Mouse (Mus musculus) neural tube, embryonic 14.5 days (tissue): ENCODE results near the gene Dse. TPM values are rescaled to one million over a fixed set of nuclear protein-coding genes. Genes with fewer than 3 reads are reported as not detected.

Source experiments
- ATAC-seq: fragments of 200-750 bp; cut with Nextera tagmentation; 2 replicates; pipeline ENCODE4 v1.8.0; 2017; ENCODE audit warnings: low read depth, mild to moderate bottlenecking, moderate TSS enrichment, moderate library complexity
- H3K27ac ChIP-seq: fragments of 300-500 bp; sonication (generic); 2 replicates; pipeline ENCODE4 v1.5.1; 2014; ENCODE audit warnings: low read depth, mild to moderate bottlenecking, control low read depth, low read length, moderate library complexity, mixed read lengths
- H3K27me3 ChIP-seq: fragments of 300-500 bp; sonication (generic); 2 replicates; pipeline ENCODE4 v1.6.1; 2014; ENCODE audit warnings: low read length; ENCODE audit not compliant: control insufficient read depth, insufficient read depth
- H3K36me3 ChIP-seq: fragments of 300-500 bp; sonication (generic); 2 replicates; pipeline ENCODE4 v1.6.1; 2014; ENCODE audit warnings: low read length, mixed read lengths; ENCODE audit not compliant: control insufficient read depth, insufficient read depth
- H3K4me1 ChIP-seq: fragments of 300-500 bp; sonication (generic); 2 replicates; pipeline ENCODE4 v1.6.1; 2014; ENCODE audit warnings: low read length; ENCODE audit not compliant: control insufficient read depth, insufficient read depth
- H3K4me2 ChIP-seq: fragments of 300-500 bp; sonication (generic); 2 replicates; pipeline ENCODE4 v1.6.1; 2014; ENCODE audit warnings: mild to moderate bottlenecking, low read depth, low read length, control low read depth
- H3K4me3 ChIP-seq: fragments of 300-500 bp; sonication (generic); 2 replicates; pipeline ENCODE4 v1.5.1; 2014; ENCODE audit warnings: low read depth, low read length, control low read depth, mixed read lengths
- H3K9ac ChIP-seq: fragments of 300-500 bp; sonication (generic); replicated peaks from 2 replicates; pipeline ENCODE4 v1.6.1; 2014; ENCODE audit warnings: low read depth, mild to moderate bottlenecking, control low read depth, low read length, mixed read lengths
- H3K9me3 ChIP-seq: fragments of 300-500 bp; sonication (generic); 2 replicates; pipeline ENCODE4 v1.6.1; 2016; ENCODE audit warnings: low read length; ENCODE audit not compliant: control insufficient read depth
- WGBS: fragments of 180-500 bp; shearing (Covaris S2); extraction: QIAGEN DNeasy Blood & Tissue Kit; methylation state at CpG from one replicate; pipeline ENCODE4 v1.1.7; 2014; 5-methylcytosine and 5-hydroxymethylcytosine counted together
- polyA plus RNA-seq: library from polyadenylated mRNA; unstranded; fragments of >200 nt; fragmentation: Nextera tagmentation; extraction: Ambion mirVana; gene quantifications from 2 replicates; pipeline ENCODE4 v1.2.1, GENCODE M21; 2014

Dse gene
- polyA plus RNA-seq, 1 experiment from 2014 or later: 4.0 TPM

GRCm38 (mm10) chr10:34194503-34194902 is 13.0 kb downstream of the Dse start:
- Histone ChIP-seq H3K36me3 (no peaks in the 10 kb centered on the region), H3K4me1 (no peaks in the 10 kb centered on the region), H3K9ac (no peak overlapping the region), H3K9me3 (no peaks in the 10 kb centered on the region), H3K4me2 (no peak overlapping the region), H3K4me3 (no peak overlapping the region), H3K27ac (no peak overlapping the region), H3K27me3 (no peaks in the 10 kb centered on the region)
- no peak for ATAC-seq
- WGBS: 94% methylated on average over 5 of the region's 5 CpGs

GRCm38 (mm10) chr10:34186571-34187260 is 20.8 kb downstream of the Dse start:
- Histone ChIP-seq H3K27ac (no peak overlapping the region), H3K36me3 (no peaks in the 10 kb centered on the region), H3K4me3 (no peak overlapping the region), H3K27me3 (no peaks in the 10 kb centered on the region), H3K9ac (no peak overlapping the region), H3K4me2 (no peak overlapping the region), H3K9me3 (no peaks in the 10 kb centered on the region), H3K4me1 (no peaks in the 10 kb centered on the region)
- WGBS: 83% methylated on average over 10 of the region's 10 CpGs
- ATAC-seq: no peak

- Histone ChIP-seq H3K9ac (no peak overlapping the region), H3K36me3 (no peaks in the 10 kb centered on the region), H3K4me1 (no peaks in the 10 kb centered on the region), H3K27me3 (no peaks in the 10 kb centered on the region), H3K4me2 (no peak overlapping the region), H3K4me3 (no peak overlapping the region), H3K27ac (no peak overlapping the region), H3K9me3 (no peaks in the 10 kb centered on the region)
- no peak for ATAC-seq
- WGBS: 45% methylated on average over 4 of the region's 4 CpGs
Measured at GRCm38 (mm10) chr10:34185556-34185955, 22.0 kb downstream of the Dse start.

- Histone ChIP-seq H3K9ac (no peak overlapping the region), H3K27me3 (no peaks in the 10 kb centered on the region), H3K36me3 (no peaks in the 10 kb centered on the region), H3K4me1 (no peaks in the 10 kb centered on the region), H3K27ac (no peak overlapping the region), H3K4me2 (no peak overlapping the region), H3K9me3 (no peaks in the 10 kb centered on the region), H3K4me3 (no peak overlapping the region)
- WGBS: 76% methylated on average over 1 of the region's 1 CpGs
- no peak for ATAC-seq
Measured at GRCm38 (mm10) chr10:34184956-34185355, 22.6 kb downstream of the Dse start.

GRCm38 (mm10) chr10:34183731-34184130 is 23.8 kb downstream of the Dse start:
- no peaks in the 10 kb centered on the region for H3K36me3 ChIP-seq
- no peak overlapping the region for H3K27ac ChIP-seq
- H3K9ac ChIP-seq: no peak overlapping the region
- ATAC-seq: no peak
- 95% methylated on average over 7 of the region's 7 CpGs for WGBS
- H3K4me1 ChIP-seq: no peaks in the 10 kb centered on the region
- H3K4me3 ChIP-seq: no peak overlapping the region
- no peak overlapping the region for H3K4me2 ChIP-seq
- no peaks in the 10 kb centered on the region for H3K9me3 ChIP-seq
- H3K27me3 ChIP-seq: no peaks in the 10 kb centered on the region

GRCm38 (mm10) chr10:34175870-34176606 is 31.5 kb downstream of the Dse start:
- H3K27me3 ChIP-seq: no peaks in the 10 kb centered on the region
- H3K4me2 ChIP-seq: no peak overlapping the region
- ATAC-seq: no peak
- WGBS: 62% methylated on average over 8 of the region's 8 CpGs
- no peak overlapping the region for H3K27ac ChIP-seq
- H3K36me3 ChIP-seq: no peaks in the 10 kb centered on the region
- H3K9me3 ChIP-seq: no peaks in the 10 kb centered on the region
- no peak overlapping the region for H3K4me3 ChIP-seq
- H3K4me1 ChIP-seq: no peaks in the 10 kb centered on the region
- H3K9ac ChIP-seq: no peak overlapping the region

- Histone ChIP-seq H3K27me3 (no peaks in the 10 kb centered on the region), H3K4me3 (no peak overlapping the region), H3K36me3 (no peaks in the 10 kb centered on the region), H3K9ac (no peak overlapping the region), H3K4me2 (no peak overlapping the region), H3K4me1 (no peaks in the 10 kb centered on the region), H3K9me3 (no peaks in the 10 kb centered on the region), H3K27ac (no peak overlapping the region)
- WGBS: 86% methylated on average over 4 of the region's 4 CpGs
- no peak for ATAC-seq
Measured at GRCm38 (mm10) chr10:34172663-34173282, 34.7 kb downstream of the Dse start.

GRCm38 (mm10) chr10:34171660-34172059 is 35.9 kb downstream of the Dse start:
- no peak for ATAC-seq
- Histone ChIP-seq H3K27ac (no peak overlapping the region), H3K9ac (no peak overlapping the region), H3K4me1 (no peaks in the 10 kb centered on the region), H3K9me3 (no peaks in the 10 kb centered on the region), H3K4me2 (no peak overlapping the region), H3K27me3 (no peaks in the 10 kb centered on the region), H3K36me3 (no peaks in the 10 kb centered on the region), H3K4me3 (no peak overlapping the region)
- 82% methylated on average over 4 of the region's 4 CpGs for WGBS

- no peak for ATAC-seq
- WGBS: 94% methylated on average over 3 of the region's 3 CpGs
- Histone ChIP-seq H3K4me3 (no peak overlapping the region), H3K9ac (no peak overlapping the region), H3K27ac (no peak overlapping the region), H3K36me3 (no peaks in the 10 kb centered on the region), H3K4me1 (no peaks in the 10 kb centered on the region), H3K4me2 (no peak overlapping the region), H3K27me3 (no peaks in the 10 kb centered on the region), H3K9me3 (no peaks in the 10 kb centered on the region)
Measured at GRCm38 (mm10) chr10:34171191-34171590, 36.3 kb downstream of the Dse start.
